Mouse (Mus musculus) intestine, postnatal 0 days (tissue): Measurements from ENCODE around the gene Klhl20. TPM values are rescaled to one million over a fixed set of nuclear protein-coding genes. Genes with fewer than 3 reads are reported as not detected.

ENCODE experiments used
- ATAC-seq: fragments of 200-750 bp; cut with Nextera tagmentation; 2 replicates; pipeline ENCODE4 v1.8.0; 2017; ENCODE audit warnings: mild to moderate bottlenecking, moderate TSS enrichment, moderate library complexity
- H3K27ac ChIP-seq: fragments of 300-500 bp; sonication (generic); 2 replicates; pipeline ENCODE4 v1.5.1; 2014; ENCODE audit warnings: mild to moderate bottlenecking, low read depth, low read length, moderate library complexity
- H3K27me3 ChIP-seq: fragments of 300-500 bp; sonication (generic); replicated peaks from 2 replicates; pipeline ENCODE4 v1.6.1; 2014; ENCODE audit warnings: low read length, mixed read lengths; ENCODE audit not compliant: control insufficient read depth, insufficient read depth
- H3K36me3 ChIP-seq: fragments of 300-500 bp; sonication (generic); 2 replicates; pipeline ENCODE4 v1.6.1; 2014; ENCODE audit warnings: mild to moderate bottlenecking, moderate library complexity; ENCODE audit not compliant: control insufficient read depth, insufficient read depth
- H3K4me1 ChIP-seq: fragments of 300-500 bp; sonication (generic); replicated peaks from 2 replicates; pipeline ENCODE4 v1.6.1; 2014; ENCODE audit warnings: antibody characterized with exemption, low read length, mixed read lengths; ENCODE audit not compliant: control insufficient read depth, insufficient read depth
- H3K4me2 ChIP-seq: fragments of 300-500 bp; sonication (generic); replicated peaks from 2 replicates; pipeline ENCODE4 v1.6.1; 2014; ENCODE audit warnings: low read depth, mild to moderate bottlenecking, moderate library complexity
- H3K4me3 ChIP-seq: fragments of 300-500 bp; sonication (generic); 2 replicates; pipeline ENCODE4 v1.5.1; 2014; ENCODE audit warnings: low read depth, low read length
- H3K9ac ChIP-seq: fragments of 300-500 bp; sonication (generic); 2 replicates; pipeline ENCODE4 v1.6.1; 2014; ENCODE audit warnings: mild to moderate bottlenecking, low read depth, low read length
- H3K9me3 ChIP-seq: fragments of 300-500 bp; sonication (generic); 2 replicates; pipeline ENCODE4 v1.6.1; 2016; ENCODE audit warnings: mixed run types; ENCODE audit not compliant: control insufficient read depth
- CTCF ChIP-seq: sonication (generic); IDR thresholded peaks from 2 replicates; pipeline ENCODE4 v1.5.1; 2016; ENCODE audit warnings: low read depth, mild to moderate bottlenecking, control low read depth, antibody characterized with exemption, moderate library complexity
- WGBS: fragments of 180-500 bp; shearing (Covaris S2); extraction: QIAGEN DNeasy Blood & Tissue Kit; methylation state at CpG from one replicate; pipeline ENCODE4 v1.1.7; 2014; 5-methylcytosine and 5-hydroxymethylcytosine counted together
- polyA plus RNA-seq: library from polyadenylated mRNA; unstranded; fragments of >200 nt; fragmentation: Nextera tagmentation; extraction: Ambion mirVana; gene quantifications from 2 replicates; pipeline ENCODE4 v1.2.1, GENCODE M21; 2015

The Klhl20 gene
- polyA plus RNA-seq, 1 experiment from 2014 or later, result 5.2 TPM

DNA sequence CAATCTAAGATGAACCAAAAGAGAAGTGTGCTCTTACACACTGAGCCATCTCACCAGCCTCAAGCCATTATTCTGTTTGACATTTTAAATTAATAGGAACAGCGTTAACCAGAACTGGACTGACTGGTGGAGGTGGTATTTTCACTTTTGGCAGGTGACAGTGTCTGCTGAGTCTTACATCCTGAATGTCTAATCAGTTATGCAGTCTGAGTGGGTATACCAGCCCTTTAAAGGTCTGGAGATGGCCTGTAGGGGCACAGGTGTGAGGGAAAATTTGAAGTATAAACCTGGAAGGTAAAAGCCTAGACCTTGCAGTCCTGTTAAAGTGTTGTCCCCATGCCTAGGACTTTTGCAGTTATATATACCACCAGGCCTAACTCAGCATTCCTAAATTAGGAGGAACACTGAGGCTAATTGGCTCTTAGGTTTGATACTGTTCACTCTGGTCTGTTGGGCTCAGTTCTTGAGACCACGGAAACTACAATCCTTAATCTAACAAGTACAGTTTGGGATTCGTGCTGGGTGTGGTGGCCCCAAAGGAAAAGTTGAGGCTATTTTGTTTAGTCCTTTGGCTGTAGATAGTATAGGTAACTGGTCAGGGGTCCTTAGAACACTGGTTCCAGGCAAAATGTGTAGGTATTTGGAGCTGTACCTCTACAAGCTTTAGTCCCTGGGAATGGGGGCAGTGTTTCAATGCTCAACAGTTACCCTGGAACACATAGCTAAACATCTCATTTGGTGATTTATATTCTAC is 92.2 kb downstream of the Klhl20 start:
- 19% methylated on average over 3 of the region's 3 CpGs for WGBS
- Histone ChIP-seq H3K9ac (no peak overlapping the region), H3K27me3 (no peaks in the 10 kb centered on the region), H3K9me3 (no peaks in the 10 kb centered on the region), H3K4me2 (no peak overlapping the region), H3K4me3 (no peak overlapping the region), H3K4me1 (no peaks in the 10 kb centered on the region), H3K36me3 (peaks cover 25% of the 10 kb centered on the region), H3K27ac (peak overlapping the region; percentile 35; the same call in 1 of the 2 replicates)
- no peak for ATAC-seq
- no peak for TF ChIP-seq CTCF

Other genes with a start within 250 kb of the Klhl20 start
- 3.8 and 4.0 TPM in 2 replicates for gene Rc3h1, start 225.1 kb downstream of the Klhl20 start, polyA plus RNA-seq
- 1.1 TPM in 2 replicates for gene Serpinc1, start 152.9 kb downstream of the Klhl20 start, polyA plus RNA-seq
- gene Zbtb37, start 96.7 kb downstream of the Klhl20 start, polyA plus RNA-seq, result 2.0 and 4.0 TPM in 2 replicates
- gene Dars2, start 60.9 kb downstream of the Klhl20 start, polyA plus RNA-seq, result 14.7 and 15.3 TPM in 2 replicates
- 10.0 and 11.0 TPM in 2 replicates for gene Cenpl, start 60.8 kb downstream of the Klhl20 start, polyA plus RNA-seq
- gene Ankrd45, start 11.2 kb upstream of the Klhl20 start, polyA plus RNA-seq, result 0.17 and 0.25 TPM in 2 replicates
- not detected in 2 replicates for gene Tex50, start 27.8 kb upstream of the Klhl20 start, polyA plus RNA-seq
- 373 and 385 TPM in 2 replicates for gene Prdx6, start 119.7 kb upstream of the Klhl20 start, polyA plus RNA-seq